Mouse (Mus musculus) MEL (cell line): Measurements from ENCODE around the gene Prrc2b.

Experiments
- ELF1 ChIP-seq: IDR thresholded peaks from 2 replicates; pipeline ENCODE4 v1.6.1; 2014; ENCODE audit warnings: low read depth, mild to moderate bottlenecking, inconsistent platforms, low read length, improper control_type of control experiment, moderate library complexity
- POLR2AphosphoS5 ChIP-seq: IDR thresholded peaks from 2 replicates; pipeline ENCODE4 v1.6.1; 2012; ENCODE audit warnings: low read depth, borderline replicate concordance, mild to moderate bottlenecking, inconsistent platforms, low read length, moderate library complexity, mixed read lengths

- TF ChIP-seq POLR2AphosphoS5 (no peak), ELF1 (no peak)
Observed at GRCm38 (mm10) chr2:32154998-32155541, 4.2 kb downstream of the Prrc2b start.
